Comparison of ENCODE assay signal across 7 mouse cellular contexts in the genomic region with DNA sequence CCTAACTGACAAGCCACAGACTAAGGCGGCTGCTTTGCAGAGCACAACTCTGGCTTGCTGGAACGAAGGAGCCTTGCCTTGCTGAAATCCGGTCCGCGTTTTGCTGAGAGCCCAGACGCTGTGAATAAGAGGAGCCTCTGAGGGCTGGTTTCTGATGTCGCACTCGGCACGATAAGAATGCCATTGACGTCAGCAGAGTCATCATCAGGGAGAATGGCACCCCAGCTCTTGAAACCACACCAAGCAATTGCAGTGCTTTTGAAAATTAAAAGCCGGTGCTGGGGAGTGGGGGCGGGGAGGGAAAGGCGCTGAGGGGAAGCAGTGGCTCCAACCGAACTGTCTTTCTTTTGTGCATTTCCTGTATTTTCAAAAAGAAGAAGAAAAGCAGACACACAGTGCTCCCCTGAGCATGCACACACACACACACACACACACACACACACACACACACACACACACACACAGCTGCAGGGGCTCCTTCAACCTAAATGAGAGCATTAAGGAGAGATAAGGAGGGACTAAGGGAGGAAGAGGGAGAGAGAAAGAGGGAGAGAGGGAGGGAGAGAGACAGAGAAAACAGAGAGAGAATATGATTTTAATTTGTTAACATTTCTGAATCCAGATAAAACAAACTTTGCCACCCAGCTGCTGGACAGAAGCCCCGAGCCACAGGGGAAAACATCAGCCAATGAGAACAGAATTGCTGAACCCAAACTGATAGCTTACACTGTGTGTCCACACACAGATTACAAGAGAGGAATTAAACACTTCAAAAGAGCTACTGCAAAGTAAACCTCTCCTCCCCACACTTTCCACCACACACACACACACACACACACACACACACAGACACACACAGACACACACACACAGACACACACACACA.
A peak's percentile ranks its signal among the peaks of the same experiment; 100 is the strongest.
DNase-seq lines count a peak whose midpoint lies in the region; ATAC-seq lines count a peak whose summit lies in the region.

No protein-coding gene starts in this region.

- peaks cover 43% of the 10 kb centered on the region for H3K4me1 ChIP-seq in embryonic facial prominence, embryonic 12.5 days
- peaks cover 52% of the 10 kb centered on the region for H3K4me1 ChIP-seq in limb, embryonic 10.5 days
- H3K4me1 ChIP-seq in midbrain, embryonic 12.5 days, result peaks cover 34% of the 10 kb centered on the region

- H3K27ac ChIP-seq in embryonic facial prominence, embryonic 12.5 days, result peak overlapping the region; percentile 97
- H3K27ac ChIP-seq in limb, embryonic 10.5 days, result peak overlapping the region; percentile 86
- peak overlapping the region; percentile 93 for H3K27ac ChIP-seq in midbrain, embryonic 12.5 days (replicated peaks)

- DNase-seq in adrenal gland, postnatal 36 days, result peak; percentile 94
- DNase-seq in heart, adult 18-20 months, result peak; percentile 95 to 97
- DNase-seq in kidney, adult 18-20 months, result peak; percentile 87
- peak; percentile 90 for DNase-seq in limb, embryonic 10.5 days (ENCODE audit: low spot score)
- peak; percentile 97 for DNase-seq in skeletal muscle tissue, adult 2 months (ENCODE audit: low read depth, low spot score)

- peak; percentile 90 for ATAC-seq in embryonic facial prominence, embryonic 12.5 days (ENCODE audit: insufficient number of reproducible peaks, insufficient read depth, low FRiP score, low TSS enrichment)
- ATAC-seq in midbrain, embryonic 12.5 days (ENCODE audit: low FRiP score, low read depth), result peak; percentile 95

- WGBS in embryonic facial prominence, embryonic 12.5 days, result under 1% methylated on average over 15 of the region's 15 CpGs
- under 1% methylated on average over 15 of the region's 15 CpGs for WGBS in limb, embryonic 10.5 days
- WGBS in midbrain, embryonic 12.5 days, result 0% methylated on average over 15 of the region's 15 CpGs

- peak overlapping the region; percentile 48; the same call in 1 of the 2 replicates for H3K9ac ChIP-seq in embryonic facial prominence, embryonic 12.5 days
- peak overlapping the region; percentile 49; the same call in 1 of the 2 replicates for H3K9ac ChIP-seq in midbrain, embryonic 12.5 days (replicated peaks)

- H3K4me2 ChIP-seq in embryonic facial prominence, embryonic 12.5 days (replicated peaks), result peak overlapping the region; percentile 56
- H3K4me2 ChIP-seq in midbrain, embryonic 12.5 days (replicated peaks), result peak overlapping the region; percentile 48

- no peaks in the 10 kb centered on the region for H3K9me3 ChIP-seq in embryonic facial prominence, embryonic 12.5 days
- no peaks in the 10 kb centered on the region for H3K9me3 ChIP-seq in limb, embryonic 10.5 days (replicated peaks)
- H3K9me3 ChIP-seq in midbrain, embryonic 12.5 days, result no peaks in the 10 kb centered on the region

- H3K36me3 ChIP-seq in embryonic facial prominence, embryonic 12.5 days, result no peaks in the 10 kb centered on the region
- H3K36me3 ChIP-seq in limb, embryonic 10.5 days, result no peaks in the 10 kb centered on the region
- no peaks in the 10 kb centered on the region for H3K36me3 ChIP-seq in midbrain, embryonic 12.5 days

- H3K27me3 ChIP-seq in embryonic facial prominence, embryonic 12.5 days, result no peaks in the 10 kb centered on the region
- H3K27me3 ChIP-seq in limb, embryonic 10.5 days (ENCODE audit: low read depth, poor library complexity, severe bottlenecking), result no peaks in the 10 kb centered on the region
- no peaks in the 10 kb centered on the region for H3K27me3 ChIP-seq in midbrain, embryonic 12.5 days

- H3K4me3 ChIP-seq in embryonic facial prominence, embryonic 12.5 days, result peak overlapping the region; percentile 32
- H3K4me3 ChIP-seq in limb, embryonic 10.5 days, result peak overlapping the region; percentile 47
- H3K4me3 ChIP-seq in midbrain, embryonic 12.5 days, result peak overlapping the region; percentile 27

Comparison
In these comparisons a context has a peak if more than half of its experiments do, and no peak if none do; other contexts are left out.
1. Peak in every context shown above with its lines: DNase-seq, ATAC-seq, H3K4me3 ChIP-seq and H3K27ac ChIP-seq.